Mouse (Mus musculus): Measurements from ENCODE around the gene Il16.

- no peak for TF ChIP-seq CTCF (IDR thresholded peaks at IDR 0.05)
- TF ChIP-seq EP300 (IDR thresholded peaks at IDR 0.05; ENCODE audit: insufficient read depth, low read depth, low read length), result no peak
Observed at GRCm38 (mm10) chr7:83732781-83733180, 12.7 kb downstream of the Il16 start.

Data from heart, adult 2 months (tissue).